Mouse (Mus musculus) liver, adult 2 months (tissue): ENCODE data around the gene Clpx. TPM values are rescaled to one million over a fixed set of nuclear protein-coding genes. Genes with fewer than 3 reads are reported as not detected.
A peak's percentile ranks its signal among the peaks of the same experiment; 100 is the strongest.

ENCODE experiments used
- DNase-seq: peaks from one replicate; pipeline ENCODE4 v3.0.0-alpha.2; 2011; ENCODE audit warnings: low read depth, low spot score; ENCODE audit errors: extremely low read depth
- H3K27ac ChIP-seq: fragments of 200-500 bp; replicated peaks from 2 replicates; pipeline ENCODE4 v1.5.1; 2012; ENCODE audit warnings: low read depth, mild to moderate bottlenecking, control low read depth, inconsistent platforms, low read length; ENCODE audit not compliant: insufficient read depth
- H3K27me3 ChIP-seq: fragments of 200-500 bp; 2 replicates; pipeline ENCODE4 v1.6.1; 2012; ENCODE audit warnings: mild to moderate bottlenecking, moderate library complexity, low read length, inconsistent platforms; ENCODE audit not compliant: control insufficient read depth, insufficient read depth
- H3K36me3 ChIP-seq: fragments of 200-500 bp; 2 replicates; pipeline ENCODE4 v1.6.1; 2012; ENCODE audit warnings: low read length, inconsistent platforms; ENCODE audit not compliant: control insufficient read depth, insufficient read depth
- H3K4me1 ChIP-seq: fragments of 200-500 bp; 2 replicates; pipeline ENCODE4 v1.6.1; 2011; ENCODE audit warnings: low read length; ENCODE audit not compliant: control insufficient read depth, insufficient read depth
- H3K4me3 ChIP-seq: fragments of 200-500 bp; 2 replicates; pipeline ENCODE4 v1.5.1; 2011; ENCODE audit warnings: low read depth, mild to moderate bottlenecking, control low read depth, low read length, moderate library complexity; ENCODE audit not compliant: insufficient read depth
- H3K79me2 ChIP-seq: fragments of 200-500 bp; 2 replicates; pipeline ENCODE4 v1.6.1; 2012; ENCODE audit warnings: inconsistent platforms, mild to moderate bottlenecking, low read length, moderate library complexity; ENCODE audit not compliant: control insufficient read depth, insufficient read depth
- H3K9ac ChIP-seq: fragments of 200-500 bp; 2 replicates; pipeline ENCODE4 v1.6.1; 2012; ENCODE audit warnings: low read depth, mild to moderate bottlenecking, control low read depth, inconsistent platforms, low read length
- CTCF ChIP-seq: fragments of 200-500 bp; IDR thresholded peaks from 2 replicates; pipeline ENCODE4 v1.5.1; 2011; ENCODE audit warnings: low read depth, low read length, control low read depth
- POLR2A ChIP-seq: fragments of 200-500 bp; IDR thresholded peaks from 2 replicates; pipeline ENCODE4 v1.6.1; 2011; ENCODE audit warnings: low read length, control low read depth; ENCODE audit not compliant: insufficient read depth; ENCODE audit errors: extremely low read depth
- whole genome bisulfite sequencing: fragments of 180-500 bp; shearing (Covaris S2); methylation state at CpG from one replicate; pipeline ENCODE4 v1.1.7; 2018; 5-methylcytosine and 5-hydroxymethylcytosine counted together
- polyA plus RNA-seq: library from polyadenylated mRNA; depleted of rRNA; stranded (reverse); fragments of >200 nt; gene quantifications from 2 replicates; pipeline ENCODE4 v1.2.3, GENCODE M21; 2012; rRNA removed
- total RNA-seq: library from RNA; depleted of rRNA; stranded (reverse); fragments of >200 nt; gene quantifications from 2 replicates; pipeline ENCODE4 v1.2.3, GENCODE M21; 2014; rRNA removed

Gene Clpx
- total and polyA plus RNA-seq, 2 experiments = 39.2 to 56.1 TPM

- Histone ChIP-seq H3K79me2 (no peaks in the 10 kb centered on the region), H3K9ac (no peak overlapping the region), H3K4me3 (no peak overlapping the region), H3K36me3 (no peaks in the 10 kb centered on the region), H3K4me1 (no peaks in the 10 kb centered on the region), H3K27me3 (no peaks in the 10 kb centered on the region), H3K27ac (no peak overlapping the region)
- 63% methylated on average over 4 of the region's 4 CpGs for WGBS
- TF ChIP-seq POLR2A (no peak), CTCF (peak; percentile 41)
- no peak for DNase-seq
Observed at GRCm38 (mm10) chr9:65372449-65372848, 78.4 kb downstream of the Clpx start.

DNA sequence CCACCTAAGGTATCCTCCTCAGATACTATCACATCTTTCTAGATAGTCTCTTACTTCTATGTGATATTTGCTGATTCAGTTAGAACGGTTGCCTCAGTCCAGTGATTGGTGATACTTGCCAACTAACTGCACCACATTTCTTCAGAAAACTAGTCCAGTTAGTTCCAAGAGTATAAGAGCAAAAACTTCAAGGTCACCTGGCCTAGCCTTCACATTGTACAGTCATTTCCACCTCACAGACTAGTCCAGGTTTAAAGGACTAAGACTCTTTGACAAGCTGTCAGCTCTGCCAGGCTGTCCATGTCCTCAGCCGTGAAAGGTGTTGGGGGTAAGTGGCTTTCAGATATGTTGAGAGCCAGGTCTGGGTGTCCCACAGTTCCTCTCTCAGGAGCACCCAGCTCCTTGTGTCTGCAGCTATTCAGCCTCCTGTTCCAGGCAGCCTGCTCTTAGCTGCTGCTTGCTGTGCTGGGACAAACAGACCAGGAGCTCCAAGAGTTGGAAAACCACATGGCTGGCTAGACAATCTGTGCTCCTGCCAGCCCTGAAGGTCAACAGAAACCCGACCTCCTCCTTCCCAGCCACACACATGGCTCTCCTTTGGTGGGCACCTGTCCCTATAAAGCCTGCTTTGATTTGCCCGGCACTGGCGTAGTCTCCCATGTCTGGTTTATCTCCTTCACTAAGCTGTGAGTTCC is 80.6 kb downstream of the Clpx start:
- no peak overlapping the region for H3K4me3 ChIP-seq
- no peaks in the 10 kb centered on the region for H3K36me3 ChIP-seq
- TF ChIP-seq CTCF (no peak), POLR2A (no peak)
- DNase-seq = no peak
- 87% methylated on average over 5 of the region's 5 CpGs for WGBS
- H3K27me3 ChIP-seq = no peaks in the 10 kb centered on the region
- no peaks in the 10 kb centered on the region for H3K79me2 ChIP-seq
- H3K27ac ChIP-seq = no peak overlapping the region
- no peak overlapping the region for H3K9ac ChIP-seq
- no peaks in the 10 kb centered on the region for H3K4me1 ChIP-seq

GRCm38 (mm10) chr9:65375163-65375934 is 81.3 kb downstream of the Clpx start:
- H3K4me1 ChIP-seq = no peaks in the 10 kb centered on the region
- H3K9ac ChIP-seq = no peak overlapping the region
- no peak for DNase-seq
- H3K27me3 ChIP-seq = no peaks in the 10 kb centered on the region
- 88% methylated on average over 9 of the region's 9 CpGs for WGBS
- no peak overlapping the region for H3K27ac ChIP-seq
- TF ChIP-seq CTCF = no peak
- TF ChIP-seq POLR2A = no peak
- no peaks in the 10 kb centered on the region for H3K36me3 ChIP-seq
- no peaks in the 10 kb centered on the region for H3K79me2 ChIP-seq
- no peak overlapping the region for H3K4me3 ChIP-seq

Other genes with a start within 250 kb of the Clpx start
- gene Igdcc4, start 192.8 kb upstream of the Clpx start, total RNA-seq = 0.18 and 0.20 TPM in 2 replicates
- 0.09 and 0.12 TPM in 2 replicates for gene Igdcc4, start 192.8 kb upstream of the Clpx start, polyA plus RNA-seq
- gene Igdcc3, start 153.1 kb upstream of the Clpx start, total RNA-seq = not detected in 2 replicates
- not detected in 2 replicates for gene Igdcc3, start 153.1 kb upstream of the Clpx start, polyA plus RNA-seq
- 11.3 and 12.6 TPM in 2 replicates for gene Parp16, start 98.9 kb upstream of the Clpx start, total RNA-seq
- 11.4 and 13.6 TPM in 2 replicates for gene Parp16, start 98.9 kb upstream of the Clpx start, polyA plus RNA-seq
- 0.18 and 0.20 TPM in 2 replicates for gene Cilp, start 29.1 kb upstream of the Clpx start, total RNA-seq
- gene Cilp, start 29.1 kb upstream of the Clpx start, polyA plus RNA-seq = 0.12 and 0.15 TPM in 2 replicates
- 3.6 and 5.6 TPM in 2 replicates for gene Pdcd7, start 51.8 kb downstream of the Clpx start, total RNA-seq
- 3.5 and 4.5 TPM in 2 replicates for gene Pdcd7, start 51.8 kb downstream of the Clpx start, polyA plus RNA-seq
- 0.18 TPM in 1 of 2 replicates, not detected in the other for gene Ubap1l, start 66.8 kb downstream of the Clpx start, total RNA-seq
- gene Ubap1l, start 66.8 kb downstream of the Clpx start, polyA plus RNA-seq = 0.12 and 0.22 TPM in 2 replicates
- gene Kbtbd13, start 97.4 kb downstream of the Clpx start, total RNA-seq = 0.20 and 0.28 TPM in 2 replicates
- 0.14 and 0.49 TPM in 2 replicates for gene Kbtbd13, start 97.4 kb downstream of the Clpx start, polyA plus RNA-seq
- gene Rasl12, start 104.2 kb downstream of the Clpx start, total RNA-seq = 0.09 and 0.13 TPM in 2 replicates
- 0.17 and 0.32 TPM in 2 replicates for gene Rasl12, start 104.2 kb downstream of the Clpx start, polyA plus RNA-seq
- 2.9 and 3.2 TPM in 2 replicates for gene Slc51b, start 128.7 kb downstream of the Clpx start, total RNA-seq
- gene Slc51b, start 128.7 kb downstream of the Clpx start, polyA plus RNA-seq = 0.14 and 0.22 TPM in 2 replicates
- gene Mtfmt, start 141.5 kb downstream of the Clpx start, total RNA-seq = 5.5 and 5.8 TPM in 2 replicates
- 5.8 and 6.0 TPM in 2 replicates for gene Mtfmt, start 141.5 kb downstream of the Clpx start, polyA plus RNA-seq
- 20.0 and 25.7 TPM in 2 replicates for gene Spg21, start 166.7 kb downstream of the Clpx start, total RNA-seq
- gene Spg21, start 166.7 kb downstream of the Clpx start, polyA plus RNA-seq = 10.7 and 11.3 TPM in 2 replicates
- not detected in 2 replicates for gene Ankdd1a, start 225.9 kb downstream of the Clpx start, total RNA-seq
- gene Ankdd1a, start 225.9 kb downstream of the Clpx start, polyA plus RNA-seq = not detected in 2 replicates